Mouse (Mus musculus) olfactory bulb, adult 2 months (tissue): Measurements from ENCODE around the gene Ccr8.

Source experiments
- CTCF ChIP-seq: fragments of 200-500 bp; IDR thresholded peaks from 2 replicates; pipeline ENCODE4 v1.5.1; 2012; ENCODE audit warnings: low read depth, mild to moderate bottlenecking, low read length, moderate library complexity; ENCODE audit not compliant: insufficient read depth
- POLR2A ChIP-seq: fragments of 200-500 bp; IDR thresholded peaks from 2 replicates; pipeline ENCODE4 v1.6.1; 2012; ENCODE audit warnings: mild to moderate bottlenecking, low read depth, low read length, moderate library complexity; ENCODE audit not compliant: insufficient read depth

GRCm38 (mm10) chr9:120074516-120074915 is 17.4 kb upstream of the Ccr8 start:
- TF ChIP-seq CTCF (no peak), POLR2A (no peak)
